Mouse (Mus musculus): ENCODE measurements at regions not wholly inside any gene's neighbourhood (a gene's known extent, or its start where the extent isn't known, plus 50 kb on each side); places are given as distances from the start of the nearest gene placed in this dataset.

DNA sequence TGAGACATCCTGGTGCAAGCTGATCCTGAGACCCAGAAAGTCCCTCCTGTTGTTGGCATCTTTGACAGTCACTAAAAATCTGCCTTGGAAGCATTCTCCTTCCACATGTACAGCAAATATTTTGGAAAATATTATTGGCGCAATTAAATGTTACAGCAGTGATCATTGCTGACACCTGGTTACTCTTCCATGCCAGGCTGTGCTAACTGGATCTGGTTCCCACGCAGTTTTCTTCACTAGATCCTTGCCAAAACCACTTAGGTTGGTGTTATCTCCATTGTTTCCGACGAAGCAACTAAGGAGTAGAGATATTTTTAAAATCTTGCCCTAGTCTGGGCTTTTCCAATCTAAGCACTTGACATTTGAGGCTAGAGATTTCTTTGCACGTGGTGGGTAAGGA lies 321.8 kb upstream of the G2e3 start:
- no peak for DNase-seq
- intact Hi-C loops (cut with DNase I) = no loop called here

DNA sequence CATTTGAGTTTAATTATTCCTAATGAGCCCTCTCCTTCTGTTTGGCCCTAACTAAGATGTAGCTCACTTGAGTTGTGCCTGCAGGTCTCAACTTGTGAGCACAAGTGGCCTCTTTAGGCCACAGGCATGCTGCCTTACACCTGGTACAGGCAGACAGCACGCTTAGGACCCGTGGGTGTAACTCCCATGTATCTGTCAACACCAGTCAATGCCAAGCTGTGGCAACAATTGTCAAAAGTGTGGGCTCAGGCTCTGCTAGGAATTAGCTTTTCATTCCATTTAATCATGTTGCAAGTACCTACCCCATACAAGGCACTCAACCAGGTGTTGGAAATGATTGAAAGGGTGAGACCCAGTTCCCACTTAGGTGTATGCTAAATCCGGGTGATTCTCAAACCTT lies 322.3 kb upstream of the G2e3 start:
- no peak for DNase-seq
- intact Hi-C loops (cut with DNase I) = no loop called here

DNA sequence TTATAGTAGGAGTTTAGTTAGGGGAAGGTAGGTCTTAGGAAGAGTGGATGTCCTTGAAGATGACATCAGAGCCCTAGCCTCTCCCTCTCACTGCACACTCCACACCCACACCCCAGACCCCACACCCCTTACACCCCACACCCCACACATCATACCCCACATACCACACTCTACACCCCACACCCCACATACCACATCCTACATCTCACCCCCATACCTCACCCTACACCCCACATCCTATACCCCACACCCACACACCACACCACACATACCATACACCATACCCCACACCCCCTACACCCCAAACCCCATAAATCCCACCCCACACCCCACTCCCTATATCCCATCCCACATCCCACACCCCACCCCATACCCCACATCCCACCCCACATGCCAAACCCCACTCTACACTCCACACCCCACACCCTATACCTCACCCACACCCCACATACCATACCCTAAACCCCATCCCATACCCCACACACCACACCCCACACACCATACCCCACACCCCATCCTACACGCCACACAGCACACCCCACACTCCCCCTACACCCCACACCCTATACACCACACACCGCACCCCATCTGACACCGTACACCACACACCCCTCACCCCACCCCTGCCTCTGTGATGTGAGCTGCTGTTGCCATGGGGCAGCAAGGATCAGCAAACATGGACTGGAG lies 323.7 kb upstream of the G2e3 start:
- DNase-seq = no peak
- intact Hi-C loops (cut with DNase I) = no loop called here

DNA sequence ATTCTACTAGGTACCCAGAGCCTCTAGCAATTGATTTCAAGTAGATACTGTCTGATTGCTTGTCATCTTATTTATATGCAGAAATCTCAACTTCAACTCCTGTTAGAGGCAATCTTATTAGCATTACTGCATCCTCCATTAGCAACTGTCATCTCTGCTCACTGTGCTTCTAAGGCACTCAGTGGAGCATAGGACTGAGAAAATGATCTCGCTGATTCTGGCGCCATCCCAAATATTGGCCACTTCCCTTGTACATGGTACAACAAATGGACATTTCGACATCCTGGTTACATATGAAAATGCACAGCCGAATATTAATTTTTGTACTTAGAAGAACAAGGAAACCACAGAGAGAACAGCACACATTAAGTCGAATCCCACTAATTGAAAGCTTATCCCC lies 329.7 kb upstream of the G2e3 start:
- no peak for DNase-seq
- intact Hi-C loops (cut with DNase I) = no loop called here

DNA sequence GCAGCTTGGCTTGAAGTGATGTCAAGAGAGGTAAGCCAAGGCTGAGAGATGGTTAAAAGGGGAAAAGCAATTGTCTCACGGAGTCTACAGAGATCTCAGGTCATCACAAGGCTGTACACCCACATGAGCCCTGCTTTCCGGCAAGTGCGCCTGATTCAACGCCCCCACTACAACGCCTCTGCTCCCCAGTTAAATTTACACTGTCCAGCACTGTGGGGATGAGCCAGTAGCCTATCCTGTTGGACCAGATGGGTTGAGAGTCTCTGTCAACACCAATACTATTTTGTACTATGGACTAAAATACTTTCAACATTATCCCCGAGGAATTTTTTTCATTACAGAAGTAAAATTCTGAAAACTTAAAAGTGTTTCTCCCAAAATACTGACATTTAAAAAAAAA lies 331.8 kb upstream of the G2e3 start:
- intact Hi-C loops (cut with DNase I) = no loop called here
- DNase-seq = no peak

DNA sequence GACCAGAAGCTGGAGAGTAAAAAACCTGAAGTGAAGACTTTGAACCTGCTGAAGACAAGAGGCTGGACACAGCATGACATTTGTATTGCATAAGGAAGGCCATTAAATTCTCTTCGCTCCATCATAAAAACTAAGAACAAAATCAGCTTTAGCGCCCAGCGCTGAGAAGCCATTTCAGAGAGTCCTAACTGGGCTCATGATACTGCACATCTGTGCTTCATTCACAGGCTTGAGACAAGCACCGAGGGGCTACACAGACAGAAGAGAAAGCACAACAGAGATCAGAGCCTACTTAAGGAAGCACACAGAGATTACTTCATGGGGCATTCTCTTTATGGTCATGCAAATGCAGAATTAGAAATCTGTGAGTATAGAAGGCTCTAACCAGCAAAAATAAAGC lies 338.2 kb upstream of the G2e3 start:
- no peak for DNase-seq
- intact Hi-C loops (cut with DNase I) = no loop called here

DNA sequence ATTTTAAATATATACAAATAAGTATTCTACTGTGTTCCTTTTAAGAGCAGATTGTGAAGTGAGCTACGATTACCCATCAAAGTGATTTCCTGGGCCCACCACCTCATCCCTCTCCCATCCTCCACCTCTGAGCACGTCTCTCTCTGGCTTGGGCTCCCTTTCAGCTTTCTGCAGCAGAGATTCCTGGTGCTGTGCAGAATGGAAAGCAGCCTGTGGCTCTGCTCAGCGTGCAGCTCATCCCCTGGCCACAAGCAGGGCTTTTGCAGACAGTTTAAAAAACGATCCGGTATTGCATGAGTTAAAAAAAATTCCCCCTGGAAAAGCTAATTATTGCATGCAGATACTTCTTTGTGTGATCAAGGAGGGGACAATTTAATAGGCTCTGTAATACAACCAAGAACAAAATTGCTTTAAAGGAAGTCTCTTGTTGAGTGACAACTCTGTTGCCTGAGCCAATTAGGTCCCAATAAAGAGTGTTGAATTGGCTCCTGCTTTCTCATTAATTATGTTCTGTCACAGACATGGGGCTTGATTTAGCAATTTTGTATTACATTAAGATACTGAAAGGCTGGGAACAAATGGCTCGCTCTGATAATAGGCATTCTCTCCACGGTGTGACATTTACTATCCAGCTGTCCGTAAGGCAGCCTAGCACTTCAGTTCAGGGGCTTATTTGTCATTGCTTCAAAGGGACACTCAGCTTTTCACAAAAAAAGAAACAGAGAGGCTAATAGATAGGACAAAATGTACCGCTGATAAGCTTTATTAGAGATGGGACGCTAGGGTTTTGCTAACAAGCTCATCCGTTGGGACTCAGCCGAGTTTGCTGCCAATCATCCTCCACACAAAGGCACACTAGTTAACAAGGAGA lies 345.9 kb upstream of the G2e3 start:
- DNase-seq = no peak
- intact Hi-C loops (cut with DNase I) = no loop called here

DNA sequence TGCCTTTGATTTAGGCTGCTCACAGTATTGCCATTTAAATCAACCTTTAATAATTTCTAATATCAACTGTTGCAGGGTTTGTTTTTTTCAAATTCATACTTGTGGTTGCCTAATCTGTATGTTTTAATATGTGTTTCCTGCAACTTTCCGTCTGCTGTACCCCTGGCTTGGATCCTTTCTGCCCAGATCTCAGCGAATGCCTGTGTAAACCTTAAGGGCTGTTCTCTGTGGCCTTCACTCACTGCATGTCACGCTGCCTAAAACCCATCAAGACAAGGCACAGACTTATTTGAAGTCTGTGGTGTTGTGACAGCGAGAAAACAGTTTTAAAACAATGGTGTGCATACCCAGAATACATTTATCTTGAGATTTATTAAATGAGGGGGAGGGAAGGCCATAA lies 346.8 kb upstream of the G2e3 start:
- no peak for DNase-seq
- intact Hi-C loops (cut with DNase I) = no loop called here

DNA sequence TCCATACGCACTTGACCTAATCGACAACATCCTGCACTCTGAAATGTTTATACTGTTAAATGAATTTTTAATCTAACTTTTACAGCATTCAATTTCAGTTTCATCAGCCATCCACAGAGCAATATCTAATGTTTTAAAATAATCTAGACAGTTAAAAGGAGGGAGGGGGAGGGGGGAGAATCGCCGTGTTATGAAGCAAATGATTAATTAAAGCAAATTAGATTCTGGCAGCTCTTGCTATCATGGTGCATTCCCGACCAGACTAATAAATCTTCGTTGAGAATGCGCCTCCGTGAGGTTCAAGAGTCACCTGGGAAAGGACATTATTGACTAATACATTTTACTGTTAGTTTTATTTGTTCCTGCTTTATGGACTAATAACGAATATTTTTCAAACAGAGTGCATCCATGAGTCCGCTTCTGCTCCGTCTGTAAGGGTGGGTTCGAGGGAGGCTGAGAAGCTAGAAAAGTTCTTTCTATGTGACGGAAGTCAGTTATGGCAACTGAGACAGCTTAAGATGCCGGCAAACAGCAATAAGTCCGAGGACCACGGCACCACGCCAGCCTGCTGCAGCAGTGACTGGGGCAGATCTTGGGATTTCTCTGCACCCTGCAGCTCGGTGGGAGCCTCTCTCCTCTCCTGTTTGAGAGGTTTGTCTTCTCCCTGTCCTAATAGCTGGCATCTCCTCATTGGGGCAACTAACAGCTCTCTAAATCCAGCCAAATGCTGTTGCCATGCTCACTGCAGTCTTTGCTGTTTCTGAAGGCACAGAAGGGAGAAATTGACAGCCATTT lies 347.4 kb upstream of the G2e3 start:
- no peak for DNase-seq
- intact Hi-C loops (cut with DNase I) = no loop called here

DNA sequence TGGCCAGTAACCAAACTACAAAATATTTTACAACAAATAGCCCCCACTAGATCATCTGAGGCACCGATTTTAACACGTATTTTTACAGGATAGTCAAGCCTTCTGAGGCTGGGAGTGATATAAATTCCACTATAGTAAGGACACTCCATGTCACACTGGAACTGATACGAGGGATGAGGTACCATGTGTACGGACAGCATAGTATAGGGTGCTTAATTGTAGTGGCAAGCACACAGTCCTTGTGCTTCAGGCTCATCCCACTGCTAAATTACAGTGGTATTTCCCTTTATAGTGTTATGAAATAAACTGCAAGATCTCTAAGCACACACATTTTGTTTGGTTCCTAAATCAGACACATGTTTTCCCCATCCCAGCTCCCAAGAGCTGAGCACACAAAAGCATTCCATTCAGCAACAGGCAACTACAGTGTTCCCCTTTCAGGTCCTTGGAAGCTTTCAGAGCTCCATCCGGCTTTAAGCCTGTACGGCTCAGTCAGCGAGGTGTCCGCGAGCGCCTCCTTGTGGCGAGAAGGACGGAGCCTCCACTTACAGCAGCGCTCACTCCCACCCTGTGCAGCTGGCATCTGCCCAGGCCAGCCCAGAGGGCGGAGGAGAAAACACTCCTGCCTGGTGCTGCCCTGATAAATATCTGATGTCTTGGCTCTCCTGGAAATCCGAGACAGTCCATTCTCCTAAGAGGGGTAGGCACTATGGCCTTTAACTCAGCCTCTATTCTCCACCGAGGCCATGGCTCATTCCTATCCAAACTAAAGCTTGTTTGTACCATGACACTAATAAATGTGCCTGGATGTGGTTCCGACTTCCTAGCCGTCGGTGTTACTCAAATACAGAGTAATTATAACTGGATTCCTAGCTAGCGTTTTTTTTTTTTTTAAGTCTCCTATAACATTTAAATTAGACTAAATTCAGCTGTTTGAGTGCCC lies 348.3 kb upstream of the G2e3 start:
- DNase-seq = peak; percentile 2 to 38
- intact Hi-C loops (cut with DNase I) = no loop called here

DNA sequence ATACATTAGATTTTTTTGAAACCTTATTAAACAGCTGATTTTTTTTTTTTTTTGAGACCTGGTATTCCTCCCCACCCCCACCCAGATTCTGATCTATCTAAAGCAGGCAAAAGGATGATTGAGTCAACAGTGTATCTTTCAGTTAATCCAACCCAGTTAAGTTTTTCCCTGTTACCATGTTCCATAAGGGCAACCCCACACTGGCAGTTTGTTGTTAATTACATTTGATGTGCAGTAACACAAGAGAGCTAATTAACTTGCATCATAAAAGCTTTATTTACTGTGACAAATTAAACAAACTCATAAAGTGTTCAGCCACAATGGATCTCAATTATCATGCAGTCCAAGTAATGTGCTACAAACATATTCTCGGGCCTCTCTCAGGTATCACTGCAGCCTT lies 346.8 kb upstream of the Prkd1 start:
- intact Hi-C loops (cut with DNase I) = no loop called here
- no peak for DNase-seq

DNA sequence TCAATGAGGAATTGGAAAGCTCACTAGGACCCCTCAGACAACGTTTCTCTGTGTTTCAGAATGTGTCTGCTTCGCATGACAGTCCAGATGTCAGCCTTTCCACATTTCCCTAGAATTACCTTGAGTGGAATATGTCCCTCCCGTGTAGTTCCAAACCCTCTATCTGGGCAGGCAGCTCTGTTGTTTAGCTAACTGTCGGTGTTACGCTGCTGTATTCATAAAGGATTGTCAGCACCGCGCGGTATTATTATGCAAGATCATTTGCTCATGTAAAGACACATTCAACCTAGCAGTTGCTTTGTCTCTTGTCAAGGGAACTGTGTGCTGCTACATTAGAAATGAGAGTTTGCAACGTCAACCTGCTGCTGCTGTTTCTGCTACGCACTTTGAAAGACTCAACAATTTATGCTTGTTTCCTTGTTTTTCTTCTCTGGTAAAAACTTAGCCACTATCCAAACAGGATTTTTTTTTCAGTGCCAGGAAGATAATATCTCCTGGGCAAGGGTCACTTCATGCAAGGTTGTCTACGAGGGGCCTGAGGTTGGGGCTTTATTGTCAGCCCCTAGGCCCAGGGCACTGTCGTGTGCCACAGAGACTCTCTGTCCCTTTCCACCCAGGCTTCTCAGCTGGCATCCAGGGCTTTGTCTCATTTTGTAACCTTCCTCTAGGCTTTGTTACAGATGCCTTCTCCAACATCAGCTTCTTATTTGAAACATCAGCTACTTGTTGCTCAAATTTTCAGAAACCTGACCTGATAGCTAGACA lies 340.8 kb upstream of the Prkd1 start:
- intact Hi-C loops (cut with DNase I) = no loop called here
- no peak for DNase-seq

DNA sequence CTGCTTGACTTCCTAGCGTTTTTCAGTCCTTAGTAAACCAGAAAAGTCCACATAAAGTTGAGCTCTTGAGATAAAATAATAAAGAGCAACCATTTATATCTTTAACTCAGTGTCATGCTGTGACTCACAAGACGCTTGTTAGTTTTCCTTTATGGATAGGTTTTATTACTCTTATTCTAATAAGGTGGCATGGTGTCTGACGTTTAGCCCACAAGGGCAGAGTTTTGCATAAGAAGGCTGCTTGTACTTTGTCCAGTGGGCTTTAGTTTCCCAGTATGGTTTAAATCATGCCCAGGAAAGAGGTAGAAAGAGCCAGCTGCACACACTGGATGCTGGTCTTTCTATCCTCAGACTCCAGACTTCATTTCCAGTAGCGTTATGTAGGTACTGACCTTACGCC lies 332.4 kb upstream of the Prkd1 start:
- intact Hi-C loops (cut with DNase I) = no loop called here
- no peak for DNase-seq

DNA sequence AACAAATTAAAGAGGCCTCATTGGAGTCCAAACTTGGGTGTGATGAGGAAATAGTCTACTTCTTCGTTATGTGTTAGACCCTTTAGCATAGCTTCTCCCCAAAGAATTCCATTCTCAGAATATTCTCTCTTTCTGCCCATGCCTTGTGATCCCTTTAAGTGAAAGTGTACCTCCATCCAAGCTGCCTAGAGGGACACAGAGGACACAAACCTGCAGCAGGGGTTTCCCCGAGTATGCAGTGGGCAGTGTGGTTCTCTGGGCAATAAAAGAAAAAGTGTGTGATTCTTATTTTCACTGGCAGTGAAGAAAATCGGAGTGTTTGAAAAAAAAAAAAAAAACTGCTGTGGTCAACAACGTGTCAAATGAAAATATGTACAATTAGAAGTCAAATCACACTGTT lies 331.9 kb upstream of the Prkd1 start:
- DNase-seq = no peak
- intact Hi-C loops (cut with DNase I) = no loop called here

DNA sequence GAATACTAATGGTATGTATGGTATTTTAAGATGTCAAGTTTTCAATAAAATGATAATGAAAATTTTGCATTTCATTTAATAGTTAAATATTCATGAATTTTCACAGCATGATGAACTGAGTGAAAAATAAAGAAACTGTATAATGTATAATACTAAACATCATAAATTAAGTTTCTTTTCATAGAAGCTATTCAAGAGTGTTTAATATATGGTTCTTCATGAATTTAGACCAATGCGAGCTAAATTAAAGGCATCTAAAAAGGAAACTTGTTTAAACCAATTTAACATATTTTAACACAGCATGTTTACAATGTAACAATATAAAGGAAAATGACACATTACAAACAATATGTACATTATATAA lies 321.8 kb upstream of the Prkd1 start:
- intact Hi-C loops (cut with DNase I) = no loop called here
- DNase-seq = no peak

DNA sequence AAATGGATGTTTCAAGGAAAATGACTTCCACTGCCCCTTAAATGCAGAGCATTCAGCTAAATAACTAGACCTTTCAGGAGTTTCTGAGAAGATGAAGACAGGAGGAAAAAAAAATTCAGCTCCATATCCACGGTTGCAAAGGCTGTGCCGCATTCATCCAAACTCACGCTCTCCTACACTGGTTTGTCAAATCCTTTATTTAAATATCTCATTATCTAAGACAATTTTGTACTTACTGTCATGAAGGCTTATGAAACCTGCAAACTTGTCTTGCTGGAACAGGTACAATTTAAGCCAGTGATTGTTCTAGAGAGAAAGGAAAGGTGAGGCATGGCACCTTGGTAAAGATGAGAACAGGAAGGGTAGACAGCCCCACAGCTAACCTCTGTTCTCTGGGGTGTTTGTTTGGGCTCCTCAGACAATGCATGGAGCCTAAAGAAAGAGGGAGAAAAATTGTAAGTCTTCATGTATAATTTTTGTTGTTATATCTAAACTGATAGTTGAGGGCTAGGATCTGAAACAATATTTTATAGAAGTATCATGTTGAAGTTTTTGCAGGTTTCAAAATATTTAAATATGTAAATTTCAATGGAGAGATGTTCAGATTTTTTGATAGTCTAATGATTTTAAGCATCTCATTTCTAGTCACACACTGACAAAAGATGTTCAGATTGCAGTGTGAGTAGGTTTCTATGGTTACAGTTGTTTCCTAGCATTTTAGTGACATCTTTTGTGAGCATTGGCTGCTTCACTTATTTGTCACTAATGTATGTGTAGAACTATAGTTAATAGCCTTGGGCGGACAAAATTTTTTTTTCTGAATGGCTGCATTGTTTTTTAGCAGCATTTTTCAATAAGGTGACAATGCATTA lies 321.2 kb upstream of the Prkd1 start:
- no peak for DNase-seq
- intact Hi-C loops (cut with DNase I) = no loop called here

DNA sequence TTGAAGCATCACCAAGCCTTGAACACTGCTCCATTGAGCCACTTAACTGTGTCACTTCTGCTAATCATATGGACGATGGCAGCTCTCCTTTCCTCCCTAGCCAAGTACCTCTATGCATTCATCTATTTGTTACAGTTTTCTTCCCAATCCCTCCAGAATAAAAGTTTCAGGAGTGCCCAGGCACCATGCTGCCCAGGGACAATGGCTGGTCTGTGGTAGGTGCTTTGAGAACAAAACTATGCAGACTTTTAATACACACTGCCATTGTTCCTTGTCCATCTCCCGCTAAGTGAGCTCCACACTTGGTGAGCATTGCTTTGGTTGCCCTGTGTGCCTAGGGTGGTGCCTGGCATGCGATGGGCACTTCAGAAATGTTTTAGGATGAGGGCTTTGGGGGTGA lies 320.5 kb upstream of the Prkd1 start:
- DNase-seq = no peak

DNA sequence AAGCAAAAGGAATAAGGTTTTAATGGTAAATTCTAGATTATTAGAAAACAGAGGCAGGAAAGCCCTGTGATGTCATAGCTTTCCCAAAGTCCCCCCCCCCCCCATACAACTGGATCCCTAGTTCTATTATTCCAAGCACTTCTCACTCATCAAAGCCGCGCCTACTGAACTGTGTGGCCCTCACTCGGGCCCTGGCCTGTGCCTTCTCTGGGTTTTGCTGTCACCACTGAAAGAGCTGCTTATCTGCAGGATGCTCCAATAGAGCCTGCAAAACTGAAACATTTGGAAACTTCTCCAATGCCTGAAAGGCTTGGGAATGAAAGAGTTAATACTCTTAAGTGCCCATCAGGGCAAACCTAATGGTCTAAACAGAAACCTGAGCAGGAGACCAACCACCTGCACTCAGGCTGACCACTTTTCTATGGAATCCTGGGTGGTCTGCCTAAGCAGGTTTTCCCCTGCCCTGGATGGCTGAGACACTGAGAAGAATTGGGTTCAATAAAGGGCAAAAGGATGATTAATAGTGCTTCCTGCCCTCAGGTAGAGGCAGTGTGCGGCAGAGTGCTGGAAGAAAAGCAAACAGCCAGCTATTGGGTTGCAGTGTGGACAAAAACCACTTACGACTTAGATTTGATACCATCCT lies 318.4 kb upstream of the Prkd1 start:
- intact Hi-C loops (cut with DNase I) = no loop called here
- no peak for DNase-seq

More for the DNA sequence above, 320.5 kb upstream of the Prkd1 start:
- intact Hi-C loops (cut with DNase I) = no loop called here

Measured in heart, postnatal 36 days (tissue).